Mouse (Mus musculus) intestine, postnatal 0 days (tissue): Measurements from ENCODE around the gene Psmg3. TPM values are rescaled to one million over a fixed set of nuclear protein-coding genes. Genes with fewer than 3 reads are reported as not detected.

Experiments used
- ATAC-seq: fragments of 200-750 bp; cut with Nextera tagmentation; 2 replicates; pipeline ENCODE4 v1.8.0; 2017; ENCODE audit warnings: mild to moderate bottlenecking, moderate TSS enrichment, moderate library complexity
- H3K27ac ChIP-seq: fragments of 300-500 bp; sonication (generic); 2 replicates; pipeline ENCODE4 v1.5.1; 2014; ENCODE audit warnings: mild to moderate bottlenecking, low read depth, low read length, moderate library complexity
- H3K27me3 ChIP-seq: fragments of 300-500 bp; sonication (generic); replicated peaks from 2 replicates; pipeline ENCODE4 v1.6.1; 2014; ENCODE audit warnings: low read length, mixed read lengths; ENCODE audit not compliant: control insufficient read depth, insufficient read depth
- H3K36me3 ChIP-seq: fragments of 300-500 bp; sonication (generic); 2 replicates; pipeline ENCODE4 v1.6.1; 2014; ENCODE audit warnings: mild to moderate bottlenecking, moderate library complexity; ENCODE audit not compliant: control insufficient read depth, insufficient read depth
- H3K4me1 ChIP-seq: fragments of 300-500 bp; sonication (generic); replicated peaks from 2 replicates; pipeline ENCODE4 v1.6.1; 2014; ENCODE audit warnings: antibody characterized with exemption, low read length, mixed read lengths; ENCODE audit not compliant: control insufficient read depth, insufficient read depth
- H3K4me2 ChIP-seq: fragments of 300-500 bp; sonication (generic); replicated peaks from 2 replicates; pipeline ENCODE4 v1.6.1; 2014; ENCODE audit warnings: low read depth, mild to moderate bottlenecking, moderate library complexity
- H3K4me3 ChIP-seq: fragments of 300-500 bp; sonication (generic); 2 replicates; pipeline ENCODE4 v1.5.1; 2014; ENCODE audit warnings: low read depth, low read length
- H3K9ac ChIP-seq: fragments of 300-500 bp; sonication (generic); 2 replicates; pipeline ENCODE4 v1.6.1; 2014; ENCODE audit warnings: mild to moderate bottlenecking, low read depth, low read length
- H3K9me3 ChIP-seq: fragments of 300-500 bp; sonication (generic); 2 replicates; pipeline ENCODE4 v1.6.1; 2016; ENCODE audit warnings: mixed run types; ENCODE audit not compliant: control insufficient read depth
- CTCF ChIP-seq: sonication (generic); IDR thresholded peaks from 2 replicates; pipeline ENCODE4 v1.5.1; 2016; ENCODE audit warnings: low read depth, mild to moderate bottlenecking, control low read depth, antibody characterized with exemption, moderate library complexity
- WGBS: fragments of 180-500 bp; shearing (Covaris S2); extraction: QIAGEN DNeasy Blood & Tissue Kit; methylation state at CpG from one replicate; pipeline ENCODE4 v1.1.7; 2014; 5-methylcytosine and 5-hydroxymethylcytosine counted together
- polyA plus RNA-seq: library from polyadenylated mRNA; unstranded; fragments of >200 nt; fragmentation: Nextera tagmentation; extraction: Ambion mirVana; gene quantifications from 2 replicates; pipeline ENCODE4 v1.2.1, GENCODE M21; 2015

Psmg3 gene
- polyA plus RNA-seq, 1 experiment from 2014 or later: 34.4 TPM

DNA sequence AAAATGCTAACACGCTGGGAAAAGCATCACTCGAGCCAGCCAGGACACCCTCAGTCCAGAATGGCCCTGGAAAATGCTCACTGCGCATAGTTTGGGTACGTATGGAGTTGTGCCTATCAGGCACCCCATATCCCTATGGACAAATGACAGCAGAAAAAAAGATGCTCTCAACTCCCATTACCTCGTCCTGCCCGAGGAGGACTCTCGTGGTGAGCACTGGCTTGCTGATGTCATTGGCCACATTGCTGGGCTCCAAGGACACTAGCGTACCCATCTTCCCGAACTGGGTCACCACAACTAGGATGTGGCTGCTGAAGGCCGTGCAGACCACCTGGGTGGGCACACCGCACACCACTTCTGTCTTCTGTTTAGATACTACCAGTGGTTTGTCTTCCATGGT is 738 bp downstream of the Psmg3 start:
- H3K27ac ChIP-seq: peak overlapping the region; percentile 64; the same call in 1 of the 2 replicates
- peak overlapping the region; percentile 79 for H3K9ac ChIP-seq
- no peaks in the 10 kb centered on the region for H3K9me3 ChIP-seq
- H3K36me3 ChIP-seq: peaks cover 19% of the 10 kb centered on the region; the same call in 1 of the 2 replicates
- H3K4me1 ChIP-seq: peaks cover 9% of the 10 kb centered on the region
- TF ChIP-seq CTCF: no peak
- peak overlapping the region; percentile 88 for H3K4me2 ChIP-seq
- no peak for ATAC-seq
- H3K4me3 ChIP-seq: peak overlapping the region; percentile 88
- 30% methylated on average over 11 of the region's 11 CpGs for WGBS
- H3K27me3 ChIP-seq: no peaks in the 10 kb centered on the region

DNA sequence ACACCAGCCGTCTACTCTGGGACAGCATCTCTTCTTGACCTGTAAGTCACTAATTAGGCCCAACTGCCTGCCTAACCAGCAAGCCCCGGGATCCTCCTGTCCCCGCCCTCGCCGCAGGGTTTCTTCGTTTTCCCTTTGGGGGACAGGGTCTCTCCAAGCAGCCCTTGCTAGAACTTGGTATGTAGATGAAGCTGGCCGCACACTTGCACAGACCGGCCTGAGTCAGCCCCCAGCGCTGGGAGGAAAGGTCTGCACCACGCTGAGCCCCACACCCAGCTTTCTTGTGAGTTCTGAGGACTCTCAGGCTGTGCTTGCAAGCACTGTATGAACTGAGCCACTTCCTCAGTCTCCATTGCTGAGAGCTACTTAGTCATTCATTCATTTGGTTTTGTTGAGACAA is 2.2 kb downstream of the Psmg3 start:
- Histone ChIP-seq H3K36me3 (peaks cover 19% of the 10 kb centered on the region; the same call in 1 of the 2 replicates), H3K27ac (no peak overlapping the region), H3K27me3 (no peaks in the 10 kb centered on the region), H3K9me3 (no peaks in the 10 kb centered on the region), H3K4me3 (no peak overlapping the region), H3K4me1 (peaks cover 9% of the 10 kb centered on the region), H3K9ac (no peak overlapping the region), H3K4me2 (peak overlapping the region; percentile 62; the same call in 1 of the 2 replicates)
- TF ChIP-seq CTCF: no peak
- ATAC-seq: no peak
- WGBS: 85% methylated on average over 10 of the region's 10 CpGs

DNA sequence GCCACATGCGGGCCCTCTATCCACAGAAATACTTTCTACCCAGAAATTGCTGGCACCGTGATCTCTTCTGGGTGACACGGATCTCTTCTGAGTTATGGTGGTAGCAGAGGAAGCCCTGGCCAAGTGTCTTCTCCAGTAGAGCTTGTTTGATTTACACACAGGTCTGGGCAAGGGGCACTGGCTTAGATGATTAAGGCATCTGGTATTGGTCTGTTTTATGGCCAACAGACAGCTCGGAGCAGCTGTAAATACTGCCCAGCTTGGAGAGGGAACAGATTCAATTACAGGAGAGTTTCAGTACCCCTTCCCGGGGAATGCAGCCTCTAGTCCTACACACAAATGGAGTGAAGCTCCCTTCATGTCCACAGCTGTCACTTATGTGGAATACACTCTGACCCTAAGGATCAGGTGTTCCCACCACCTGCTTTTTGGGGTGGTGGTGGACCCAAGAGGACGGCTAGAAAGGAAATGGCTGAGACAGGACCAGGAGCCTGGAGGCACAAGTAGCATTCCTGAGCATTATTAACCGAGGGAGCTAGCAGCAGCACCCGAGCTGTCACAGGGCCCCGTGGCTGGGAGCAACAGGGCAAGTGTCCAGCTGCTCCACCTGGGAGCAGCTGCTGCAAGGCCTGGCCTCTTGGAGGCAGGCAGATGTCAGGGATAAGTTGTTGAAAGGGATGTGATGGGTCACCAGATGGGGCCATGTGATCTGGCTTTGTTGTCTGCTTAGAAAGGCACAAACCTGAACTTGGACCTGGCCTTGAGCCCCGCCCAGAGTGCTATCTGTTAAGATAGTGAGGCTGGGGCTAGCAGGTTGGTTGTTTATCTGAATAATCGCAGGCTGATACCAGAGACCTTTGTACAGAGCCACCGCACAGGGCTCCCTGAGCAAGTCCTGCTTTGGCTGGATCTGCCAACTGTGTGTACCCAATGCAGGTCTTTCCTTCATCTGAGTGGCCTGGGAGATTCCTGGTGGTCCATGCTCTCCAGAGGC is 4.9 kb downstream of the Psmg3 start:
- Histone ChIP-seq H3K4me2 (peak overlapping the region; percentile 62), H3K9ac (peak overlapping the region; percentile 55), H3K4me3 (peak overlapping the region; percentile 29), H3K9me3 (no peaks in the 10 kb centered on the region), H3K27ac (peak overlapping the region; percentile 95), H3K36me3 (peaks cover 19% of the 10 kb centered on the region; the same call in 1 of the 2 replicates), H3K4me1 (peaks cover 9% of the 10 kb centered on the region), H3K27me3 (no peaks in the 10 kb centered on the region)
- TF ChIP-seq CTCF: no peak
- WGBS: 33% methylated on average over 12 of the region's 12 CpGs
- ATAC-seq: peak; percentile 68

DNA sequence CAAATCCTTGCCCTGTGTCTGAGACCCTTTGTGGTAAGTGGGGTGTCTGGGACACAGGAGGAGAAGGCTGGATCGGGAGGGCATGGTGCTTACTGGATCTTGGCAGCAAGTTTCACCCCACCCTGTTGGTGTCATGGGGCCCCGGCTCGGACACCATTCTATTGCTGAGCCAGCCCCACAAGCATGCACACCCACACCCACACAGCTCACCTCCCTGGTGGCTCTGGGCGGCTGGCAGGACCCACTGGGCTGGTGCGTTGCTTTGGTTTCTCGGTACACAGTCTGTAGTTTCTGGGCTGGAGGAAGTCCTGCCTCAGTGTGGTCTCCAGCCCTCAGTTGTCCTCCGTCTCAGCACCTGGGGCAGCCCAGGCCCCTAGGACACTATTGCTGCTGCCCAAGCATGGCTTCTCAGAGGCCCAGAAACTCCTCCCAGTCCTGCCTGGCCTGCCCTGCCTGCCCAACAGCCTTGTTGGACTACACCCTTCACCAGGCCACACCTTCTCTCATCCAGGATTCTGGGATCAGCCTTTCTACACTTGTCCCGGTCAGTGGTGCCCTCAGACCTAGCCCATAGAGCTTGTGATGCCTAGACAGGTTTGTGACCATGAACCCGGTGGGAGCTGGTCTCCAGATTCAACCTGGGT is 7.0 kb downstream of the Psmg3 start, which contains the start of gene Tmem184a:
TSS of gene Tmem184a (minus strand) at position 380 of the 644 bp plus-strand sequence.
- 0 out of 2 replicates have a peak, but pooled peaks cover 6% of the 10 kb centered on the region for H3K4me1 ChIP-seq
- no peaks in the 10 kb centered on the region for H3K9me3 ChIP-seq
- H3K4me3 ChIP-seq: peak within 1 kb of the TSS; percentile 31
- WGBS: 46% methylated on average over 9 of the region's 9 CpGs
- ATAC-seq: peak; percentile 32
- no peak for TF ChIP-seq CTCF
- H3K36me3 ChIP-seq: peaks cover 19% of the 10 kb centered on the region; the same call in 1 of the 2 replicates
- H3K4me2 ChIP-seq: peak within 1 kb of the TSS; percentile 62
- peak within 1 kb of the TSS; percentile 87 for H3K27ac ChIP-seq
- H3K27me3 ChIP-seq: no peaks in the 10 kb centered on the region
- peak within 1 kb of the TSS; percentile 13 for H3K9ac ChIP-seq

DNA sequence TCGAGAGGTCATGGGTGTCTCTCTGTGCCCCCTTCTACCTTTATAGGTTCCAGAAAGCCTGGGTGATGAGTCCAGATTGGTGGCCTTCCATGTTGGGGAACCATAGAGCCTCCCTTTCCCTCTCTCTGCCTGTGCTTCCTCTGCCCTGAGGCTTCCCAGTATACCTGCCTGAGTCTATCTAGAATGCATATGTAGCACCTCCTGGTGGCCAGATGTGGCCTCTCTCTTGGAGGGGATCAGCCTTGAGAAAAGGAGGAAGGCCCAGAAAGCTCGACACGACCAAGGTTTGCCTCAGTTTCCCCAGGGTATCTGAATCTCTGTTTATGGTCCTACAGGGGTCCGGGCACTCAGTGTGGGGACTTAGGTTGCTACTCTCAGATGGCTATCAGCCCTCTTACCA is 7.9 kb downstream of the Psmg3 start:
- Histone ChIP-seq H3K4me2 (peak overlapping the region; percentile 62), H3K36me3 (peaks cover 13% of the 10 kb centered on the region; the same call in 1 of the 2 replicates), H3K9me3 (no peaks in the 10 kb centered on the region), H3K27me3 (no peaks in the 10 kb centered on the region; the same call in 1 of the 2 replicates), H3K27ac (peak overlapping the region; percentile 87), H3K4me3 (peak overlapping the region; percentile 31), H3K4me1 (0 out of 2 replicates have a peak, but pooled peaks cover 6% of the 10 kb centered on the region), H3K9ac (peak overlapping the region; percentile 13; the same call in 1 of the 2 replicates)
- ATAC-seq: no peak
- 36% methylated on average over 4 of the region's 4 CpGs for WGBS
- peak; percentile 85 for TF ChIP-seq CTCF
